Mouse (Mus musculus) limb, embryonic 10.5 days (tissue): ENCODE data around the gene Camta1. TPM values are rescaled to one million over a fixed set of nuclear protein-coding genes. Genes with fewer than 3 reads are reported as not detected.

Source experiments
- DNase-seq: peaks from one replicate; pipeline ENCODE4 v3.0.0-alpha.2; 2017; ENCODE audit warnings: low spot score
- H3K27ac ChIP-seq: fragments of 300-500 bp; sonication (generic); 2 replicates; pipeline ENCODE4 v1.5.1; 2016; ENCODE audit warnings: mild to moderate bottlenecking
- H3K27me3 ChIP-seq: fragments of 300-500 bp; sonication (generic); 2 replicates; pipeline ENCODE4 v1.6.1; 2016; ENCODE audit warnings: low read depth, mild to moderate bottlenecking; ENCODE audit not compliant: poor library complexity, severe bottlenecking
- H3K36me3 ChIP-seq: fragments of 300-500 bp; sonication (generic); 2 replicates; pipeline ENCODE4 v1.6.1; 2016; ENCODE audit warnings: mild to moderate bottlenecking, moderate library complexity
- H3K4me1 ChIP-seq: fragments of 300-500 bp; sonication (generic); 2 replicates; pipeline ENCODE4 v1.6.1; 2016
- H3K4me3 ChIP-seq: fragments of 300-500 bp; sonication (generic); 2 replicates; pipeline ENCODE4 v1.5.1; 2016; ENCODE audit warnings: mild to moderate bottlenecking, moderate library complexity
- H3K9me3 ChIP-seq: fragments of 300-500 bp; sonication (generic); replicated peaks from 2 replicates; pipeline ENCODE4 v1.6.1; 2016; ENCODE audit warnings: mild to moderate bottlenecking
- WGBS: fragments of 180-500 bp; shearing (Covaris S2); methylation state at CpG from one replicate; pipeline ENCODE4 v1.1.7; 2016; 5-methylcytosine and 5-hydroxymethylcytosine counted together
- polyA plus RNA-seq: library from polyadenylated mRNA; unstranded; fragments of >200 nt; fragmentation: Nextera tagmentation; extraction: Ambion mirVana; gene quantifications from 2 replicates; pipeline ENCODE4 v1.2.1, GENCODE M21; 2016

Camta1 gene
- polyA plus RNA-seq, 1 experiment from 2014 or later, result 102 TPM

DNA sequence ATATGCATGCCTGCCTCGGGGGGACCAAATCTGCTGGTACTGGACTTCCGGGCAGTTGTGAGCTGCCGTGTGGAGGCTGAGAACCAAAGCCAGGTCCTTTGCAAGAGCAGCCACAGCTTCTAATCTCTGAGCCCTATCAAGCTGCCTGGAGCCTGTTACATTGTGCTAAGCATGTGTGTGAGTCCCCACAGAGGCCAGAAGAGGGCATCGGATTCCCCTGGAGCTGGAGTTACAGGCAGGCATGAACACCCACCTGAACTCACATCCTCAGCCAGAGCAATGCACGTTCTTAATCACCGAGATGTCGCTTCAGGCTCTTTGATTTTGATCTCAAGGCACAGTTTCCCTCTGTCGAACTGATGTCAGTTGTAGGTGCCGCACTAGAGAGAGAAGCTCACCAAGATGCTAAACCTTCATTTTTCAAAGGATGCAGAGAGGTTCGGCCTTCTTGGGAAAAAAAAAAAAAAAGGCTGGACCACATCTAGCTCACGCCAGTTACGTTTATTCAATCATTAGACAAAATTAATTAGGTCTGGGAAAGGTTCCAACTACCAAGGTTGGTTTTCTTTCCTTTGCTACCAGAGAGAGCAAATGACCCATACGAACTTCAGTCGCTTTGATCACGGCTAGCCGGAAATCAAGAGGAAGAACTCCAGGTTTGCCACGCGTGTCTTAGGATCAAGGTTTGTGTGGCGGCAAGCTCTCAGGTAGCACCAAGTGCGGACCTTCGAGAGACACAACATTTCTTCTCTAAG lies 883.3 kb downstream of the Camta1 start:
- DNase-seq, result no peak
- 91% methylated on average over 21 of the region's 21 CpGs for WGBS
- Histone ChIP-seq H3K9me3 (no peaks in the 10 kb centered on the region), H3K36me3 (no peaks in the 10 kb centered on the region), H3K27ac (no peak overlapping the region), H3K27me3 (no peaks in the 10 kb centered on the region), H3K4me3 (no peak overlapping the region), H3K4me1 (0 out of 2 replicates have a peak, but pooled peaks cover 3% of the 10 kb centered on the region)

DNA sequence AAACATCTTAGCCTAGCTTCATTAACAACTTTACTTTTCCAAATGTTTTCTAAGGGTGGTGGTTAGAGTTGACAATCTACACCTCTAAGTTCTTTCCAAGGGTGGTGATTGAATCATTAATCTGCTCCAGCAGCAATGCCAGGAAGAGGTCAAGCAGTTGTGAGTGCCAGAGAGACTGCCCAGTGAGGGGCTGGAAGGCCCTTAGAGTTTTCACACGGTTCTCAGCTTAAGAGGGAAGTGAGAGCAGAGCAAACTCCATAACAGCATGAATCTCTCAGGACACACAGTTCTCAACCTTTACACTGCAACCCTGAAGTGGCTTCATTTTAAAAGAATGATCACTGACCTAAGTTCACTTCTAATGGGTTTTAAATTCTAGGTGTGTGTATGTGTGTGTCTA lies 886.5 kb downstream of the Camta1 start:
- Histone ChIP-seq H3K4me3 (no peak overlapping the region), H3K9me3 (no peaks in the 10 kb centered on the region), H3K4me1 (no peaks in the 10 kb centered on the region), H3K27ac (no peak overlapping the region), H3K27me3 (no peaks in the 10 kb centered on the region), H3K36me3 (no peaks in the 10 kb centered on the region)
- 44% methylated on average over 1 of the region's 1 CpGs for WGBS
- no peak for DNase-seq

DNA sequence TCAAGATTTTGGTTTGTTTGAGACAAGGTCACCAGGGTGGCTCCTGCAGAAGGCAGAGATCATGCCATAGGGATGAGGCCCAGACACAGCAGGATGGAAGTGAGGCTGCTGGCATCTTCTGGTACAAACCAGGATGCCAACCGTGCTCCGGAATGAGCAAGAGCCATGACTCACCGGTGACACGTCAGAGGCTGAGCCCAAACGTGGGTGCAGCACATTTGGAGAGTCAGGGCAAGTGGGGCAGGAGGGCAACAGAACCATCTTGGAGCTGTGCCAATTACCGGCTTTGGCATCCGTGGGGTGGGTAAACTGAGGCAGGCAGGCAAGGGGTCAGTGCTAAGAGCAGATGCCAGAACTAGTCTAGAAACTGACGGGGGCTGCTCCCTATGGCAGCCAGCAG lies 888.4 kb downstream of the Camta1 start:
- no peaks in the 10 kb centered on the region for H3K36me3 ChIP-seq
- DNase-seq, result no peak
- WGBS, result 83% methylated on average over 8 of the region's 8 CpGs
- no peaks in the 10 kb centered on the region for H3K27me3 ChIP-seq
- H3K4me3 ChIP-seq, result no peak overlapping the region
- H3K9me3 ChIP-seq, result no peaks in the 10 kb centered on the region
- H3K27ac ChIP-seq, result no peak overlapping the region
- H3K4me1 ChIP-seq, result no peaks in the 10 kb centered on the region

DNA sequence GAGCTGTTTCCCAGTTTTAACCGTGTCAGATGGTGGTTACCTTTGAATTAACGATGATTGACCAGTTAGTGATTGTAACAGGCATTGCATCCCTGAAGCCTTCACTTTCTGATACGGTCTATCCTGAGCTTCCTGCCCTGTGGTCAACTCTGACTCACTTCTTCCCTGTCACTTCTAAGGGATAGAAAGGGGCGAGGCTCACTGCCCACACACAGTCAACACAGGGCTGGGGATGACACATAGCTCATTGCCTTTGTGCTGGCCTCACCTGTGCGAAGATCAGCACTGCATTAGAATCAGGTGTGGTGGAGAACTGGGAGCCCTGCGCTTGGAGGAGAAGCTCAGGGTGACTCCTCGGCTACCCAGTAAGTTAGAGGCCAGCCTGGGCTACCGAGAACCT lies 892.7 kb downstream of the Camta1 start:
- H3K4me1 ChIP-seq, result no peaks in the 10 kb centered on the region
- H3K9me3 ChIP-seq, result no peaks in the 10 kb centered on the region
- no peak overlapping the region for H3K27ac ChIP-seq
- DNase-seq, result no peak
- 90% methylated on average over 8 of the region's 8 CpGs for WGBS
- 0 out of 2 replicates have a peak, but pooled peaks cover 1% of the 10 kb centered on the region for H3K27me3 ChIP-seq
- no peak overlapping the region for H3K4me3 ChIP-seq
- no peaks in the 10 kb centered on the region for H3K36me3 ChIP-seq

DNA sequence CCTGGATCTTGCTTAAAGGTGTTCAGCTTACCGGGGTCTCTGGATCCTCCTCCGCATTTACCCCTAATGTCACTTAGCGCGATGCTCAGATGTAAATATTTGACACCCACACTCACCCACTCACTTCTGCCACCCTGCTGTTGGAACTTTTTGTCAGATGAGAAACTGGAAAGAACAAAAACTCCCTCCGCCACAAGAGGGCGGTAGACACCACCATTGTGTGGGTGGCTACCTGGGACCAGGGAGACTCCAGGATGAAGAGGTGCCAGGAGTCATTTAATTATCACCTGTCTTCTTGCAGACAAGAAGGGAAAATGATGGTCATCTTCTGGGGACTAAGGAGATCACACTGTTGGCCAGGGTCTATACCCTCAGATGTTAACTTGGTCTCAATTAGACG lies 895.1 kb downstream of the Camta1 start:
- 0 out of 2 replicates have a peak, but pooled peaks cover 4% of the 10 kb centered on the region for H3K27me3 ChIP-seq
- H3K4me1 ChIP-seq, result no peaks in the 10 kb centered on the region
- WGBS, result 15% methylated on average over 7 of the region's 7 CpGs
- no peaks in the 10 kb centered on the region for H3K36me3 ChIP-seq
- H3K9me3 ChIP-seq, result no peaks in the 10 kb centered on the region
- DNase-seq, result peak; percentile 78
- no peak overlapping the region for H3K4me3 ChIP-seq
- H3K27ac ChIP-seq, result no peak overlapping the region

DNA sequence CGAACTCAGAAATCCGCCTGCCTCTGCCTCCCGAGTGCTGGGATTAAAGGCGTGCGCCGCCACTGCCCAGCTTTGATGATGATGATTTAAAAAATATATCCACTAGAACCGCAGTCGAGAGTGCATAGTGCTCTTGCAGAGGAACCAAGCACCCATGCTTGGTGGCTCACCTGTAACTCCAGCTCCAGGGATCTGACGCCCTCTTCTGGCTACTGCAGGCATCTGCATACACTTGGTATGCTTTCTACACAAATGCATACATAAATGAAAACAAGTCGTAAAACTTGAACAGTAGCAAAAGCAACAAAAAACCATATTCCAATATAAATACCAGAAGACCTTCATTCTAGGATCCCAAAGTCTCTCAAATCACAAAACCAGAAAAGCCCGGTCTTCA lies 896.1 kb downstream of the Camta1 start:
- Histone ChIP-seq H3K27ac (no peak overlapping the region), H3K4me3 (no peak overlapping the region), H3K27me3 (0 out of 2 replicates have a peak, but pooled peaks cover 4% of the 10 kb centered on the region), H3K36me3 (no peaks in the 10 kb centered on the region), H3K4me1 (no peaks in the 10 kb centered on the region), H3K9me3 (no peaks in the 10 kb centered on the region)
- no peak for DNase-seq
- WGBS, result 69% methylated on average over 11 of the region's 11 CpGs

DNA sequence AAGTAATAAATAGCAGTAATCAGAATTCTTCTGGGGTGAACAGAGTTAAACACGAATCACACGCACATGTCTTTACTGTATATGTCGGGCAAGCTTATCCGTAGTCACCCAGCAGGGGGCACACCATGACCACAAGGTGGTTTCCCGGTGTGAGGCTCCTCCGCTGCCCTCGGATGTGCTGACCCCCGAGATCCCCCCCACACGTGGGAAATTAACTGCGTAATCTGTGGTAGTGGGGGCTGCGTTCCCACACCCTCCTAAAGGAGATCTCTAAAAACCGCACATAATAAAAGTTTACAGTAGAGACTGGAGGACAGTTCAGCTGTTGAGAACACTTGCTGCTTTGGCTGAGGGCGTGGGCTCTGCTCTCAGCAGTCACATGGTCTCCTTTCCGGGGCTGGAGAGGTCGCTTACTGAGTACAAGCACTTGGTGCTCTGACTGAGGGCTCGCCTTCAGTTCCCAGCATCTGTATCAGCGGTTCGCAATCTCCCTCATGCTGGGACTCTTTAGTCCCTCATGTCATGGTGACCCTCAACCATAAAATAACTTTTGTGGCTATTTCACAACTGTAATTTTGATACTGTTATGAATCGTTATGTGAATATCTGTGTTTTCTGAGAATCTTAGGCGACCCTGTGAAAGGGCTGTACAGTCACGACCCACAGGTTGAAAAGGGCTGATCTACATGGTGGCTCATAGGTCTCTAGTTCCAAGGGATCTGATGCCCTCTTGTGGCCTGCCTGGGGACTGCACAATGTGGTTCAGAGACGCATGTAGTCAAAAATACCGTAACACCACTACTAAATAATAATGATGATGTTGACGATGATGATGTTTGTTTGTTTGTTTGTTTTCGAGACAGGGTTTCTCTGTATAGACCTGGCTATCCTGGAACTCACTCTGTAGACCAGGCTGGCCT lies 896.8 kb downstream of the Camta1 start:
- peak overlapping the region; percentile 28 for H3K4me3 ChIP-seq
- H3K27me3 ChIP-seq, result 0 out of 2 replicates have a peak, but pooled peaks cover 4% of the 10 kb centered on the region
- H3K4me1 ChIP-seq, result no peaks in the 10 kb centered on the region
- DNase-seq, result peak; percentile 85
- no peaks in the 10 kb centered on the region for H3K9me3 ChIP-seq
- WGBS, result 15% methylated on average over 25 of the region's 25 CpGs
- no peak overlapping the region for H3K27ac ChIP-seq
- H3K36me3 ChIP-seq, result no peaks in the 10 kb centered on the region

DNA sequence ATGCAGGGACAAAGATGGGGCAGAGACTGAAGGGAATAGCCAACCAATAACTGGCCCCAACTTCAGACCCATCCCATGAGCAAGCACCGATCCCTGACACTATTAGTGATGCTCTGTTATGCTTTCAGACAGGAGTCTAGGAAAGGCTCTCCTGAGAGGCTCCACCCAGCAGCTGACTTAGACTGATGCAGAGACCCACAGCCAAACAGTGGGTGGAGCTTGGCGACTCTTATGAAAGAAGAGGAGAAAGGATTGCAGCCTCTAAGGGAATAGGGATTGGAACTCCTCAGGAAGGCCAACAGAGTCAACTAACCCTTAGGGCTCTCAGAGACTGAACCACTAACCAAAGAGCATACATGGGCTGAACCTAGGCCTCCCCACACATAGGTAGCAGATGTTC lies 898.0 kb downstream of the Camta1 start:
- no peaks in the 10 kb centered on the region for H3K4me1 ChIP-seq
- H3K27ac ChIP-seq, result no peak overlapping the region
- DNase-seq, result no peak
- H3K9me3 ChIP-seq, result no peaks in the 10 kb centered on the region
- 81% methylated on average over 2 of the region's 2 CpGs for WGBS
- H3K36me3 ChIP-seq, result no peaks in the 10 kb centered on the region
- 0 out of 2 replicates have a peak, but pooled peaks cover 4% of the 10 kb centered on the region for H3K27me3 ChIP-seq
- no peak overlapping the region for H3K4me3 ChIP-seq

DNA sequence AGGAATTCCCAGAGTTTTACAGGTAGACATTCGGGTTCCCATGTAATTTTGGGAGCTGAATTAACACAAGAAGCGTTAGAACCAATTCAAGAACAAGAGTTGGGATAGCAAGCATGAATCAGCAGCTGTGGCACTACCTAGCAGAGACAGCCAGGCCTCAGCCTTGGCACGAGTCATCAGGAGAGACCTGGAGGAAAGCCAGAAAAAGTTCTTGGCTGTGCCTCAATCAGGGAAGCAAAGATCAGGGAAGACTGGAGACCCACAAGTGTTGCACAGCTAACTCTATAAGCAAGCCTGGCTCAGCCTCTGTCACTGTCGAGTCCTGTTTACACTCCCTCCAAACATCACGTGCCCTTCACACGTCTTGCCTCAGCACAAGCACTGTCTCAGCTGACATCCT lies 899.4 kb downstream of the Camta1 start:
- H3K27ac ChIP-seq, result no peak overlapping the region
- no peak overlapping the region for H3K4me3 ChIP-seq
- no peaks in the 10 kb centered on the region for H3K36me3 ChIP-seq
- no peaks in the 10 kb centered on the region for H3K9me3 ChIP-seq
- DNase-seq, result no peak
- H3K27me3 ChIP-seq, result 0 out of 2 replicates have a peak, but pooled peaks cover 4% of the 10 kb centered on the region
- H3K4me1 ChIP-seq, result no peaks in the 10 kb centered on the region
- 71% methylated on average over 6 of the region's 6 CpGs for WGBS

DNA sequence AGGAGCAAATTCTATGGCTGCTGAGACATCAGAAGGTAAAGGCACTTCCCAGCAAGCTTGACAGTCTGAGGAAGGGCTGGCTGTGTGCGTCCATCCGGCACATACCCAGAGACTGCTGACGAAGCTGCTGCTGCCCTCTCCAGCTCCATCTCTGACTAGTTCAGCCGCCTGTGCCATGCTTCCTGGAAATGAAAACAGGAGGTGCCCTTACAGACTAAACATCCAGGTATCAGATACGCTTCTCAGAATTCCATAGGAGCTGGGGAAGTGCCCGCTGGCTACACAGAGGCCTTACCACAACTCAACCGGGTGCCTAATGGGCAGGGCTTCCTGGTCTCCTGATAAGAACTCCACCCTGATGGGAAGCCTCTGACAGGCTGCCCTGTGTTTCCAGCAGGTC lies 903.1 kb downstream of the Camta1 start:
- WGBS, result 79% methylated on average over 7 of the region's 7 CpGs
- H3K9me3 ChIP-seq, result no peaks in the 10 kb centered on the region
- no peaks in the 10 kb centered on the region for H3K4me1 ChIP-seq
- H3K27ac ChIP-seq, result no peak overlapping the region
- DNase-seq, result no peak
- no peaks in the 10 kb centered on the region for H3K27me3 ChIP-seq
- no peak overlapping the region for H3K4me3 ChIP-seq
- H3K36me3 ChIP-seq, result no peaks in the 10 kb centered on the region

DNA sequence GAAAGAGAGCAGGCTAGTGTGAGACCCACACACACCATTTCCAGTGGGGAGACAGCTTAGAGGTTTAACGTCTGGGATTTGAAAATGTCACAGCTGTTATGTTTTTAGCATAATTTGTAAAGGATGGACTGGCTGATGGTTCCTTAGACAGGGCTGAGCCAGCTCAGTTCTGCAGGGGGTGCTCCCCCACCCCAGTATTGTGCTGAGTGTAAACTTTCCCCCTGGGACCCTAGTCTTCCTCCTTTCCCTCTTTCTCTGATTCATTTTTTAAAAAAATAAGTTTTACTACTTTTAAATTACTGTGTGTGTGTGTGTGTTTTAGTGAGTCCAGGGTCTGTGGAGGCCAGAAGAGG lies 904.6 kb downstream of the Camta1 start:
- H3K9me3 ChIP-seq, result no peaks in the 10 kb centered on the region
- H3K4me3 ChIP-seq, result no peak overlapping the region
- 86% methylated on average over 1 of the region's 1 CpGs for WGBS
- H3K36me3 ChIP-seq, result no peaks in the 10 kb centered on the region
- no peak for DNase-seq
- no peaks in the 10 kb centered on the region for H3K27me3 ChIP-seq
- H3K27ac ChIP-seq, result no peak overlapping the region
- H3K4me1 ChIP-seq, result no peaks in the 10 kb centered on the region

DNA sequence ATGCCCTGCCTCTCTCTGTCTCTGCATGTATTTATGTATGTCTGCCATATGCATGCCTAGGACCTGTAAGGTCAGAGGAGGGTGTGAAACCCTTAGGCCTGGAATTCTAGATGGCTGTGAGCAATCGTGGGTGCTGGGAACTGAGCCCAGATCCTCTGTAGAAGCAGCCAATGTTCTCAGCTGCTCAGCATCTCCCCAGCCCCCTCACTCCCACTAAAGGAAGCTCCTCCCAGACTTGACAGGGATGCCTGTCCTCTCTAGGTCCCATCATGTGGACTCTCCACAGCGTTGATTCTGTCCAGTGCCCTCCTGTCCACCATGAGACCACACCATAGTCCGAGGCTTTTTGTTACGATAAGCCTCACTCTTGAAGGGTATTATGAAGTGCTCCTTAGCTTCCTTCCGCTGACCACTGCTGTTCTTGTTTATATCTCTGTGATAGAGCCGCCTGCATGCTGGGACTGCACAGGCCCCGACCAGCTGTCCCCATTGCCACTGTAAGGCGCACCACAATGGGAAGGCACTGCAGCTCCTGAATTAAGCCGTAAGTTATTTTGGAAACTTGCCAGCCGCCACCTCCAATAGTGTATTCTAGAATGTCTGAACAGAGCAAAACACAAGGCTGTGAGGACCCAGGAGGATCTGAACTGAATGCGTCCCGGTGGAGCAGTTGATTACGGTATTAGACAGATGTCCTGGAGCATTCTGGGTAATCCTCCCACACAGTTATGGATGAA lies 905.1 kb downstream of the Camta1 start:
- Histone ChIP-seq H3K36me3 (no peaks in the 10 kb centered on the region), H3K4me1 (no peaks in the 10 kb centered on the region), H3K9me3 (no peaks in the 10 kb centered on the region), H3K4me3 (no peak overlapping the region), H3K27ac (no peak overlapping the region), H3K27me3 (no peaks in the 10 kb centered on the region)
- 93% methylated on average over 13 of the region's 13 CpGs for WGBS
- no peak for DNase-seq

DNA sequence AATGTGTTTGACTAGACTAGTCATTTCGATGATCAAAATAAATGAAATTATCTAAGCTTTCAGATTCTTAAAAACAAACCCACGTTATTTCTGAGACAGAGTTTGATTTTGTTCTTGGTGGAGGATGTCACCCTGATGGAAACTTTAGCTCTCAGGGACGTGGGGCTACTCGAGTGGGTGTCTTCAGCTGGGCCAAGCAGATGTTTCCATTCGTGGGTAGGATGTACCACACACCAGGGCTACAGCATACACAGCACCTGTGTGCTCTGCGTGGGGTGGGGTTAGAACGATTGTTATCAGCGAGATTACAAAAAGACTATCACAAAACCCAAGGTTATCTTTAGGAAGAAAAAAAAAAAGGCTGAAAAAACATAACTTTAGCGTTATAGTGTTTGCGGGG lies 910.7 kb downstream of the Camta1 start:
- Histone ChIP-seq H3K4me3 (no peak overlapping the region), H3K36me3 (no peaks in the 10 kb centered on the region), H3K9me3 (no peaks in the 10 kb centered on the region), H3K4me1 (no peaks in the 10 kb centered on the region), H3K27ac (no peak overlapping the region), H3K27me3 (no peaks in the 10 kb centered on the region)
- WGBS, result 85% methylated on average over 10 of the region's 10 CpGs
- no peak for DNase-seq
